Mouse (Mus musculus) inflammation-experienced regulatory T-cells, adult 16 weeks (primary cell): Measurements from ENCODE around the gene Csnk2a1. TPM values are rescaled to one million over a fixed set of nuclear protein-coding genes. Genes with fewer than 3 reads are reported as not detected.

Experiments
- polyA plus RNA-seq: library from polyadenylated mRNA; unstranded; fragments of 100-300 nt; shearing (Covaris generic); gene quantifications from one replicate; pipeline ENCODE4 v1.2.1, GENCODE M21; 2017

The Csnk2a1 gene
- polyA plus RNA-seq = 49.3 TPM

GRCm38 (mm10) chr2:152226248-152227050 lies at the start of gene Csnk2a1:
Csnk2a1 (plus strand) TSS chr2:152226839.

GRCm38 (mm10) chr2:152293727-152294475 lies 67.3 kb downstream of the Csnk2a1 start, which contains the start of gene Tbc1d20:
Tbc1d20 (plus strand) TSS chr2:152293828.

Other genes with a start within 250 kb of the Csnk2a1 start
- gene Fam110a, start 246.6 kb upstream of the Csnk2a1 start, polyA plus RNA-seq = 33.5 TPM
- gene Slc52a3, start 230.3 kb upstream of the Csnk2a1 start, polyA plus RNA-seq = 13.0 TPM
- not detected for gene Scrt2, start 145.3 kb upstream of the Csnk2a1 start, polyA plus RNA-seq
- gene Srxn1, start 121.3 kb upstream of the Csnk2a1 start, polyA plus RNA-seq = 7.1 TPM
- not detected for gene Tcf15, start 83.3 kb upstream of the Csnk2a1 start, polyA plus RNA-seq
- gene Tbc1d20, start 67.0 kb downstream of the Csnk2a1 start, polyA plus RNA-seq = 50.9 TPM
- 400 TPM for gene Rbck1, start 105.8 kb downstream of the Csnk2a1 start, polyA plus RNA-seq
- gene Trib3, start 117.2 kb downstream of the Csnk2a1 start, polyA plus RNA-seq = 4.5 TPM
- not detected for gene Nrsn2, start 149.8 kb downstream of the Csnk2a1 start, polyA plus RNA-seq
- gene Sox12, start 171.2 kb downstream of the Csnk2a1 start, polyA plus RNA-seq = 0.11 TPM
- 1.7 TPM for gene Zcchc3, start 188.2 kb downstream of the Csnk2a1 start, polyA plus RNA-seq
- gene 6820408C15Rik, start 188.7 kb downstream of the Csnk2a1 start, polyA plus RNA-seq = not detected
- not detected for gene Defb23, start 237.8 kb downstream of the Csnk2a1 start, polyA plus RNA-seq